Mouse (Mus musculus): ENCODE measurements around the gene Golga2. TPM values are rescaled to one million over a fixed set of nuclear protein-coding genes. Genes with fewer than 3 reads are reported as not detected.

Golga2 gene
- polyA plus RNA-seq, 1 experiment from 2014 or later = 25.6 TPM

GRCm38 (mm10) chr2:32351471-32351961 is 64.3 kb downstream of the Golga2 start:
- Histone ChIP-seq H3K9me3 (no peaks in the 10 kb centered on the region), H3K4me3 (peak overlapping the region; percentile 78), H3K4me2 (peak overlapping the region; percentile 78), H3K9ac (peak overlapping the region; percentile 91), H3K27ac (peak overlapping the region; percentile 89; the same call in 1 of the 2 replicates), H3K4me1 (peaks cover 42% of the 10 kb centered on the region), H3K36me3 (peaks cover 26% of the 10 kb centered on the region), H3K27me3 (no peaks in the 10 kb centered on the region)
- WGBS = 43% methylated on average over 9 of the region's 9 CpGs
- ATAC-seq (ENCODE audit: insufficient number of reproducible peaks, insufficient read depth, low FRiP score, low TSS enrichment, low read depth) = no peak

- peak within 1 kb of the TSS; percentile 78 for H3K4me3 ChIP-seq
- H3K9me3 ChIP-seq = no peaks in the 10 kb centered on the region
- WGBS = 2% methylated on average over 29 of the region's 52 CpGs
- peaks cover 18% of the 10 kb centered on the region for H3K36me3 ChIP-seq
- peaks cover 42% of the 10 kb centered on the region for H3K4me1 ChIP-seq
- H3K27me3 ChIP-seq = no peaks in the 10 kb centered on the region
- H3K4me2 ChIP-seq = peak within 1 kb of the TSS; percentile 78
- H3K27ac ChIP-seq = peak within 1 kb of the TSS; percentile 89
- ATAC-seq (ENCODE audit: insufficient number of reproducible peaks, insufficient read depth, low FRiP score, low TSS enrichment, low read depth) = no peak
- H3K9ac ChIP-seq = peak within 1 kb of the TSS; percentile 91
These were observed 65.2 kb downstream of the Golga2 start, which contains the start of gene Ciz1 for GRCm38 (mm10) chr2:32352151-32353006. TSS of gene Ciz1 (plus strand) at chr2:32352327.

GRCm38 (mm10) chr2:32353007-32353542 is 65.9 kb downstream of the Golga2 start, which contains the start of gene Dnm1:
TSS of gene Dnm1 (minus strand) at chr2:32353338.
- H3K9me3 ChIP-seq = no peaks in the 10 kb centered on the region
- H3K4me3 ChIP-seq = peak within 1 kb of the TSS; percentile 78
- H3K27me3 ChIP-seq = no peaks in the 10 kb centered on the region
- peaks cover 18% of the 10 kb centered on the region for H3K36me3 ChIP-seq
- peaks cover 42% of the 10 kb centered on the region for H3K4me1 ChIP-seq
- under 1% methylated on average over 63 of the region's 63 CpGs for WGBS
- H3K27ac ChIP-seq = peak within 1 kb of the TSS; percentile 89
- peak within 1 kb of the TSS; percentile 91 for H3K9ac ChIP-seq
- ATAC-seq (ENCODE audit: insufficient number of reproducible peaks, insufficient read depth, low FRiP score, low TSS enrichment, low read depth) = peak; percentile 44; the same call in 1 of the 2 replicates
- peak within 1 kb of the TSS; percentile 78 for H3K4me2 ChIP-seq

- H3K9me3 ChIP-seq = no peaks in the 10 kb centered on the region
- no peaks in the 10 kb centered on the region for H3K27me3 ChIP-seq
- no peak for ATAC-seq (ENCODE audit: insufficient number of reproducible peaks, insufficient read depth, low FRiP score, low TSS enrichment, low read depth)
- 64% methylated on average over 6 of the region's 6 CpGs for WGBS
- H3K4me1 ChIP-seq = peaks cover 38% of the 10 kb centered on the region
- peaks cover 10% of the 10 kb centered on the region for H3K36me3 ChIP-seq
- H3K4me2 ChIP-seq = peak overlapping the region; percentile 78; the same call in 1 of the 2 replicates
- peak overlapping the region; percentile 78 for H3K4me3 ChIP-seq
- H3K27ac ChIP-seq = no peak overlapping the region
- no peak overlapping the region for H3K9ac ChIP-seq
These were observed 66.7 kb downstream of the Golga2 start for GRCm38 (mm10) chr2:32353836-32354235.

- ATAC-seq (ENCODE audit: insufficient number of reproducible peaks, insufficient read depth, low FRiP score, low TSS enrichment, low read depth) = no peak
- Histone ChIP-seq H3K4me3 (no peak overlapping the region), H3K36me3 (peaks cover 6% of the 10 kb centered on the region), H3K4me2 (no peak overlapping the region), H3K9ac (no peak overlapping the region), H3K27me3 (no peaks in the 10 kb centered on the region), H3K27ac (no peak overlapping the region), H3K9me3 (no peaks in the 10 kb centered on the region), H3K4me1 (peaks cover 34% of the 10 kb centered on the region)
- 87% methylated on average over 3 of the region's 3 CpGs for WGBS
These were observed 67.2 kb downstream of the Golga2 start for GRCm38 (mm10) chr2:32354336-32354895.

- Histone ChIP-seq H3K4me2 (no peak overlapping the region), H3K4me1 (peaks cover 23% of the 10 kb centered on the region), H3K27ac (no peak overlapping the region), H3K9me3 (no peaks in the 10 kb centered on the region), H3K36me3 (no peaks in the 10 kb centered on the region), H3K27me3 (peaks cover under 1% of the 10 kb centered on the region), H3K9ac (no peak overlapping the region), H3K4me3 (no peak overlapping the region)
- WGBS = 71% methylated on average over 10 of the region's 10 CpGs
- no peak for ATAC-seq (ENCODE audit: insufficient number of reproducible peaks, insufficient read depth, low FRiP score, low TSS enrichment, low read depth)
These were observed 69.0 kb downstream of the Golga2 start for GRCm38 (mm10) chr2:32356216-32356615.

Small RNA genes within 50 kb of the gene (microRNA-seq; reads per million reads assigned to microRNA genes)
- 0.74 reads per million for gene Gm23363
- gene Mir199b = 2,430 reads per million, percentile 84 among the genes with 10 or more reads in this experiment

Other genes starting within 250 kb of the Golga2 start
- gene Fam78a, start 202.5 kb upstream of the Golga2 start, polyA plus RNA-seq (2015; fragmentation: Nextera tagmentation; extraction: Ambion mirVana) = 1.9 and 2.1 TPM in 2 replicates
- gene Plpp7, start 191.9 kb upstream of the Golga2 start, polyA plus RNA-seq (2015; fragmentation: Nextera tagmentation; extraction: Ambion mirVana) = 5.7 and 6.2 TPM in 2 replicates
- 44.8 and 57.7 TPM in 2 replicates for gene Prrc2b, start 136.3 kb upstream of the Golga2 start, polyA plus RNA-seq (2015; fragmentation: Nextera tagmentation; extraction: Ambion mirVana)
- gene Pomt1, start 50.8 kb upstream of the Golga2 start, polyA plus RNA-seq (2015; fragmentation: Nextera tagmentation; extraction: Ambion mirVana) = 25.1 and 31.3 TPM in 2 replicates
- 68.9 and 69.4 TPM in 2 replicates for gene Uck1, start 27.2 kb upstream of the Golga2 start, polyA plus RNA-seq (2015; fragmentation: Nextera tagmentation; extraction: Ambion mirVana)
- gene Swi5, start 691 bp downstream of the Golga2 start, polyA plus RNA-seq (2015; fragmentation: Nextera tagmentation; extraction: Ambion mirVana) = 497 and 538 TPM in 2 replicates
- gene Ciz1, start 64.9 kb downstream of the Golga2 start, polyA plus RNA-seq (2015; fragmentation: Nextera tagmentation; extraction: Ambion mirVana) = 48.6 and 54.2 TPM in 2 replicates
- gene Dnm1, start 66.0 kb downstream of the Golga2 start, polyA plus RNA-seq (2015; fragmentation: Nextera tagmentation; extraction: Ambion mirVana) = 31.9 and 32.4 TPM in 2 replicates
- 44.1 and 47.8 TPM in 2 replicates for gene 1110008P14Rik, start 94.6 kb downstream of the Golga2 start, polyA plus RNA-seq (2015; fragmentation: Nextera tagmentation; extraction: Ambion mirVana)
- 0.22 and 1.5 TPM in 2 replicates for gene Lcn2, start 100.9 kb downstream of the Golga2 start, polyA plus RNA-seq (2015; fragmentation: Nextera tagmentation; extraction: Ambion mirVana)
- gene Ptges2, start 108.5 kb downstream of the Golga2 start, polyA plus RNA-seq (2015; fragmentation: Nextera tagmentation; extraction: Ambion mirVana) = 30.0 and 30.4 TPM in 2 replicates
- 6.3 and 6.5 TPM in 2 replicates for gene Naif1, start 163.1 kb downstream of the Golga2 start, polyA plus RNA-seq (2015; fragmentation: Nextera tagmentation; extraction: Ambion mirVana)
- gene Slc25a25, start 164.1 kb downstream of the Golga2 start, polyA plus RNA-seq (2015; fragmentation: Nextera tagmentation; extraction: Ambion mirVana) = 23.5 and 24.6 TPM in 2 replicates
- 12.3 and 15.5 TPM in 2 replicates for gene Fam102a, start 247.9 kb downstream of the Golga2 start, polyA plus RNA-seq (2015; fragmentation: Nextera tagmentation; extraction: Ambion mirVana)